Mouse (Mus musculus) central nervous system, embryonic 18 days (tissue): Measurements from ENCODE around the gene Rhox3g. TPM values are rescaled to one million over a fixed set of nuclear protein-coding genes. Genes with fewer than 3 reads are reported as not detected.

Experiments used
- polyA plus RNA-seq: library from polyadenylated mRNA; depleted of rRNA; stranded (reverse); fragments of >200 nt; gene quantifications from 2 replicates; pipeline ENCODE4 v1.2.3, GENCODE M21; 2012; rRNA removed

Gene Rhox3g
- polyA plus RNA-seq = not detected in 2 replicates

DNA sequence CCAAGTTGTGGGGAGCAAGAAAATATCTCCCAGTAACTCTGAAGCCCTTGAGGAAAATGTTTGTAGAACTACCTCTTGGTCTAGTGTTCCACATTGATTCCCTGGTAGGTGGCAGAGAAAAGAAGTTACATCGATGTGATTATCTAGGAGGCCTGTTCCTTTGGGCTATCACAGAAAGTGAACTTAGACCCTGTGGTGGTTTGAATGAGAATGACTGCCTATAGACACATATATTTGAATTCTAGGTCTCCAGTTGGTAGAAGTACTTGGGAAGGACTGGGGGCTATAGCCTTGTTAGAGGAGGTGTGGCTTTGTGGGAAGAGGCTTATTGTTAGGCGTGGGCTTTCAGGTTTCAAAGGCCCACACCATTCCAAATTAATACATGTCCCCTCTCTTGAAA is at the start of gene Rhox3g:
Gene Rhox3g, minus strand, starts transcription at position 101 of the 400 bp plus-strand sequence.

DNA sequence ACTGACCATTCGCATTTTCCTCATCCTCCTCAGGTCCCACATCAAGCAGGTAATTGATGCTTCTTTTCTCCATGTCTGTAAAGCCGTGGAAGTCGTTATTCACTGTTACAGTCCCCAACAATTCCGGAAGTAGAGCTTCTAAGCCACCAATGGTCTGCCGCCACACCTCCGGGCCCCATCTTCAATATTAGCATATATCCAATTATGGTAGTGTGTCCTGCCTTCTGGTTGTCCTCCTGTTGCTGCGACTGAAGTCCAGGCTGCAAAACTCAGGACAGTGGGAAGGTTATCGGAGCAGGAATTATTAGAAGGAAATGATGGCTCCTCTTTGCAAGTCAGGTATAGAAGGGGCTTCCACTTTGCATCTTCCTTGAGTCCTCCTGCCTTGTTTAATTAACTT is 44.8 kb upstream of the Rhox3g start, which contains the start of gene Rhox2h:
Gene Rhox2h, minus strand, starts transcription at position 101 of the 400 bp plus-strand sequence.

DNA sequence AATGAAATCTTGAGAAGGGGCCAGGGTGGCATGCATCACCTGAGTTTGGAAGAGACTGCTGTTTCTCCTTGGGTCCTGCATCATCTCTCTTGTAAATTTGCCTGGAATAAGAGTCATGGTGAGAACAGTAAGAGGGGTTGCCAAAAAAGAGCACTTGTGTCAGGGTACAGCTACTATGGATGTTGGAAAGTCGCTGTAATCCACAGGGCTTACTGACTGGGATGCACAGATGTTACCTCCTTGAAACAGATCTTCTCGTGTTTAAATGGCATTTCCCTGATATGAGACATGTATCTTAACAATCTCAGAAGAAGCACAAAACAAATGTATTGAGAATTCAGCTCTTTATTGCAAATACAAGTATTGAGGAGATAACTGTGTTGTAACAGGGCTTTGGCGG is 40.3 kb upstream of the Rhox3g start, which contains the start of gene Rhox3h:
Gene Rhox3h, minus strand, starts transcription at position 101 of the 400 bp plus-strand sequence.

DNA sequence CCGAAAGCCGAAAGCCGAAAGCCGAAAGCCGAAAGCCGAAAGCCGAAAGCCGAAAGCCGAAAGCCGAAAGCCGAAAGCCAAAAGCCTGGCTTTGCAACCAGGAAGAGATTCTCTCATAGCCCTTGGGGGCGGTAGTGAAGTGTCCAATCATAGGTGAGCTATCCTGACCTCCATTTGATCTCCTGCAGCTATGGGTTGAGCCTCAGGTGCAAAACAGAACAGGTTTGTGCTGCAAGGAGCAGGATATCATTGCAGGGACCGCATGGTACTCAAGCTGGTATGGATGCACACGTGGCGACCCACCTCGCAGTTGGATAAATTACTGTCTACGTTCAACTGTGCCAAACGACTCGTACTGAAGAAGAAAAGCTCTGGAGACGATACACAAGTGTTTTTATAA is 22.8 kb upstream of the Rhox3g start, which contains the start of gene Rhox4g:
Gene Rhox4g, minus strand, starts transcription at position 101 of the 400 bp plus-strand sequence.

DNA sequence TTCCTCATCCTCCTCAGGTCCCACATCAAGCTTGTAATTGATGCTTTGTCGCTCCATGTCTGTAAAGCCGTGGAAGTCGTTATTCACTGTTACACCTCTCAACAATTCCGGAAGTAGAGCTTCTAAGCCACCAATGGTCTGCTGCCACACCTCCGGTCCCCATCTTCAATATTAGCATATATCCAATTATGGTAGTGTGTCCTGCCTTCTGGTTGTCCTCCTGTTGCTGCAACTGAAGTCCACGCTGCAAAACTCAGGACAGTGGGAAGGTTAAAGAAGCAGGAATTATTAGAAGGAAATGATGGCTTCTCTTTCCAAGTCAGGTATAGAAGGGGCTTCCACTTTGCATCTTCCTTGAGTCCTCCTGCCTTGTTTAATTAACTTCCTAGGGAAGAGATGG is 15.0 kb upstream of the Rhox3g start, which contains the start of gene Rhox2g:
Gene Rhox2g, minus strand, starts transcription at position 101 of the 400 bp plus-strand sequence.

DNA sequence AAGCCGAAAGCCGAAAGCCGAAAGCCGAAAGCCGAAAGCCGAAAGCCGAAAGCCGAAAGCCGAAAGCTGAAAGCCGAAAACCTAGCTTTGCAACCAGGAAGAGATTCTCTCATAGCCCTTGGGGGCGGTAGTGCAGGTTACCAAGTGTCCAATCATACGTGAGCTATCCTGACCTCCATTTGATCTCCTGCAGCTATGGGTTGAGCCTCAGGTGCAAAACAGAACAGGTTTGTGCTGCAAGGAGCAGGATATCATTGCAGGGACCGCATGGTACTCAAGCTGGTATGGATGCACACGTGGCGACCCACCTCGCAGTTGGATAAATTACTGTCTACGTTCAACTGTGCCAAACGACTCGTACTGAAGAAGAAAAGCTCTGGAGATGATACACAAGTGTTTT is 20.8 kb downstream of the Rhox3g start, which contains the start of gene Rhox4f:
Gene Rhox4f, minus strand, starts transcription at position 101 of the 400 bp plus-strand sequence.

DNA sequence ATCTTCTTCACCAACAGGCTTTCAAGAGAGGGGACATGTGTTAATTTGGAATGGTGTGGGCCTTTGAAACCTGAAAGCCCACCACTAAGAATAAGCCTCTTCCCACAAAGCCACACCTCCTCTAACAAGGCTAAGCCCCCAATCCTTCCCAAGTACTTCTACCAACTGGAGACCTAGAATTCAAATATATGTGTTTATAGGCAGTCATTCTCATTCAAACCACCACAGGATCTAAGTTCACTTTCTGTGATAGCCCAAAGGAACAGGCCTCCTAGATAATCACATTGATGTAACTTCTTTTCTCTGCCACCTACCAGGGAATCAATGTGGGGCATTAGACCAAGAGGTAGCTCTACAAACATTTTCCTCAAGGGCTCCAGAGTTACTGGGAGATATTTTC is 47.7 kb downstream of the Rhox3g start, which contains the start of gene Rhox3f:
Gene Rhox3f, plus strand, starts transcription at position 301 of the 400 bp plus-strand sequence.

Other genes starting within 250 kb of the Rhox3g start
- not detected in 2 replicates for gene Rhox3a2, start 248.6 kb downstream of the Rhox3g start, polyA plus RNA-seq
- not detected in 2 replicates for gene Rhox4a2, start 237.8 kb downstream of the Rhox3g start, polyA plus RNA-seq
- not detected in 2 replicates for gene Rhox2b, start 216.5 kb downstream of the Rhox3g start, polyA plus RNA-seq
- not detected in 2 replicates for gene Rhox4b, start 196.1 kb downstream of the Rhox3g start, polyA plus RNA-seq
- not detected in 2 replicates for gene Rhox2c, start 174.9 kb downstream of the Rhox3g start, polyA plus RNA-seq
- not detected in 2 replicates for gene Rhox3c, start 170.0 kb downstream of the Rhox3g start, polyA plus RNA-seq
- not detected in 2 replicates for gene Rhox4c, start 148.3 kb downstream of the Rhox3g start, polyA plus RNA-seq
- gene Rhox2d, start 135.2 kb downstream of the Rhox3g start, polyA plus RNA-seq = not detected in 2 replicates
- not detected in 2 replicates for gene Rhox4d, start 114.3 kb downstream of the Rhox3g start, polyA plus RNA-seq
- gene Rhox2e, start 98.2 kb downstream of the Rhox3g start, polyA plus RNA-seq = 0.12 TPM in 1 of 2 replicates, not detected in the other
- gene Rhox3e, start 86.6 kb downstream of the Rhox3g start, polyA plus RNA-seq = not detected in 2 replicates
- gene Rhox4e, start 71.2 kb downstream of the Rhox3g start, polyA plus RNA-seq = not detected in 2 replicates
- not detected in 2 replicates for gene Rhox2f, start 57.2 kb downstream of the Rhox3g start, polyA plus RNA-seq
- not detected in 2 replicates for gene Rhox3f, start 47.6 kb downstream of the Rhox3g start, polyA plus RNA-seq
- gene Rhox4f, start 20.9 kb downstream of the Rhox3g start, polyA plus RNA-seq = not detected in 2 replicates
- gene Rhox2g, start 14.9 kb upstream of the Rhox3g start, polyA plus RNA-seq = not detected in 2 replicates
- not detected in 2 replicates for gene Rhox4g, start 22.7 kb upstream of the Rhox3g start, polyA plus RNA-seq
- gene Rhox3h, start 40.2 kb upstream of the Rhox3g start, polyA plus RNA-seq = not detected in 2 replicates
- not detected in 2 replicates for gene Rhox2h, start 44.7 kb upstream of the Rhox3g start, polyA plus RNA-seq
- 0.44 and 3.0 TPM in 2 replicates for gene Rhox5, start 176.2 kb upstream of the Rhox3g start, polyA plus RNA-seq
- not detected in 2 replicates for gene Rhox6, start 198.3 kb upstream of the Rhox3g start, polyA plus RNA-seq
- gene Rhox7a, start 203.1 kb upstream of the Rhox3g start, polyA plus RNA-seq = not detected in 2 replicates